Mouse (Mus musculus): ENCODE measurements around the gene Tbl1x. TPM values are rescaled to one million over a fixed set of nuclear protein-coding genes. Genes with fewer than 3 reads are reported as not detected.

The Tbl1x gene
- polyA plus RNA-seq, 1 experiment: 33.9 TPM

DNA sequence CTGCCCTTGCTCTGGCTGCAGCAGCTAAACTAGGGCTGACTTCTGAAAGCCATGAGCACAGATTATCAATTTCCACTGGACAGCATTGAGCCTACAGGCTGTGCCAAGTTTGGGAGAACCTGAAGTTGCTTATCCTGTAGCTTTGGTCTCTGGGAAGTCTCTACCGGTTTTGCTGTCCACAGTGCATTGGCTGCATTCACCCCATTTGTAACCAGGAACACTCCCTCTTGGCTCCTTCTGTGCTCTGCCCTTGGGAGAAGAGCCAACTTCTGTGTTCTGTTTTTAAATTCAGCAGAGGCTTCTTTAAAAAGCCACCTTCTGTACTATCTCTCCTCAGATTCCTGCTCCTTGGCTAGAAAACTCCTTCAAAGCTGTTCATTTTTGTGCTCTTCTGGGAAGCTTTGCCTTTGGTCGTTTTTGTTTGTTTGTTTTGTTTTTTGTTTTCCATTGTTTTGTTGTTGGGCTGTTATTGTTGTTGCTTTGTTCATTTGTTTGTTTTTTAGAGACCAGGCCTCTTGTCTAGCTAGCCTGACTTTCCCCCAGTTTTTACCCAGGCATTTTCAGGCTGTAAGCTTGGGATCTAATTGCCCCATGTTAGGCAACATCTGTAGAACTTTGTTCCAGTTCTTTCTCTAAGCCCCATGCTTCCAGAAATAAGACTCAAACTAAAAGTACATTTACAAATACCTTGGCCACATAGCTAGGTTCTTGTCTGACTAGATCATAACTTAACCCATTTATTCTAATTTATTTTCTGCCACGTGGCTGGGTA is 159.2 kb downstream of the Tbl1x start:
- no peaks in the 10 kb centered on the region for H3K36me3 ChIP-seq (ENCODE audit: control insufficient read depth, insufficient read depth)
- H3K79me3 ChIP-seq (ENCODE audit: low read depth): no peaks in the 10 kb centered on the region
- H3K79me2 ChIP-seq (ENCODE audit: control insufficient read depth, insufficient read depth): no peaks in the 10 kb centered on the region
- no peak overlapping the region for H3K4me3 ChIP-seq (ENCODE audit: insufficient read depth, poor library complexity, severe bottlenecking)
- H3K27me3 ChIP-seq (ENCODE audit: control insufficient read depth, insufficient read depth, insufficient read length): no peaks in the 10 kb centered on the region
- TF ChIP-seq CEBPB (IDR thresholded peaks at IDR 0.05; ENCODE audit: low read depth) (no peak), CTCF (IDR thresholded peaks at IDR 0.05; ENCODE audit: control insufficient read depth, insufficient read depth, insufficient read length) (no peak), MYOG (IDR thresholded peaks at IDR 0.05; ENCODE audit: control insufficient read depth, extremely low read depth, insufficient read length) (no peak), FOSL1 (IDR thresholded peaks at IDR 0.05; ENCODE audit: insufficient read depth, low read length, poor library complexity, severe bottlenecking) (no peak), MYOD1 (IDR thresholded peaks at IDR 0.05; ENCODE audit: control insufficient read depth, insufficient read length, low read depth) (no peak), MAX (IDR thresholded peaks at IDR 0.05) (no peak), USF1 (IDR thresholded peaks at IDR 0.05; ENCODE audit: low read depth) (no peak)
- no peak overlapping the region for H3ac ChIP-seq (ENCODE audit: control insufficient read depth, insufficient read length, low read depth)

Measured in C2C12 (cell line).